Comparison of ENCODE assay signal across 29 mouse cellular contexts in the genomic region with DNA sequence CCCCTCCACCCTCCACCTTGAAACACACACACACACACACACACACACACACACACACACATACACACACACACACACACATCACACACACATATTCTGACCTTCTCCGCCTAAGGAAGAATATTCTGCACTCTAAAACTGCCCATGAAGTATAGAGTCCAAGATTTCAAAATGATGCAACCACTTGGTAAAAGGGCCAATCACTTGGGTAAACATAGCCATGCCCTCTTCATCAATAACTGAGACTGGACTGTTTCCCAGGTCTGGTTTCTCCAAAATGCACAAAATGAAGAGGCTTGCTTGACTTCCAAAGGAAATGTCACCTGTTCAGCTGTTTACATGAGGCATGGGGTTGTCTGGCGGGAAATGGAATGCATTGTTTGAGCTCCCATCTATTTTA.
"Had no signal": no experiment of that assay in that cellular context is flagged by ENCODE, and none has a peak within 500 bp of the region (broad histone marks: within the 10 kb centered on the region; RNA-seq: fewer than 3 reads in every experiment).

No protein-coding gene starts in this region.

- DNase-seq: cerebellum, adult 2 months; cerebellum, adult 8-10 months; cerebellum, adult 9-10 months; cerebellum, adult 9-11 months; cerebellum, postnatal 10 days; cerebellum, postnatal 14 days; cerebellum, postnatal 25 days; cerebellum, postnatal 36 days; embryo, embryonic 11 days; forebrain, postnatal 0 days; gastrocnemius, adult 2 months; gastrocnemius, postnatal 10 days; gastrocnemius, postnatal 14 days; gastrocnemius, postnatal 25 days; gastrocnemius, postnatal 36 days; heart, adult 11 months; heart, adult 18-20 months; heart, adult 2 months had no signal

- H3K9me3 ChIP-seq: embryonic facial prominence, embryonic 10.5 days; embryonic facial prominence, embryonic 12.5 days; embryonic facial prominence, embryonic 13.5 days; embryonic facial prominence, embryonic 15.5 days; forebrain, embryonic 10.5 days; forebrain, embryonic 12.5 days; forebrain, embryonic 13.5 days; forebrain, embryonic 15.5 days had no signal

- H3K4me1 ChIP-seq: embryonic facial prominence, embryonic 15.5 days; forebrain, embryonic 13.5 days; forebrain, embryonic 15.5 days had no signal

- H3K36me3 ChIP-seq: embryonic facial prominence, embryonic 10.5 days; embryonic facial prominence, embryonic 12.5 days; embryonic facial prominence, embryonic 13.5 days; embryonic facial prominence, embryonic 15.5 days; forebrain, embryonic 10.5 days; forebrain, embryonic 12.5 days; forebrain, embryonic 15.5 days had no signal

- ATAC-seq: forebrain, embryonic 13.5 days; forebrain, embryonic 14.5 days; forebrain, embryonic 15.5 days; forebrain, embryonic 16.5 days; forebrain, postnatal 0 days had no signal

- H3K4me3 ChIP-seq: embryonic facial prominence, embryonic 10.5 days; embryonic facial prominence, embryonic 12.5 days; embryonic facial prominence, embryonic 13.5 days; embryonic facial prominence, embryonic 15.5 days; erythroblast, embryonic 14.5 days; forebrain, embryonic 10.5 days; forebrain, embryonic 12.5 days; forebrain, embryonic 13.5 days; forebrain, embryonic 15.5 days; gastrocnemius, adult 2 months; heart, adult 2 months had no signal

- H3K4me2 ChIP-seq: embryonic facial prominence, embryonic 12.5 days; embryonic facial prominence, embryonic 13.5 days; embryonic facial prominence, embryonic 15.5 days; forebrain, embryonic 12.5 days; forebrain, embryonic 13.5 days; forebrain, embryonic 15.5 days had no signal

- H3K9ac ChIP-seq: embryonic facial prominence, embryonic 13.5 days; embryonic facial prominence, embryonic 15.5 days; forebrain, embryonic 12.5 days; forebrain, embryonic 13.5 days; forebrain, embryonic 15.5 days; forebrain, postnatal 0 days had no signal

- H3K27me3 ChIP-seq: embryonic facial prominence, embryonic 12.5 days; embryonic facial prominence, embryonic 13.5 days; embryonic facial prominence, embryonic 15.5 days; forebrain, embryonic 12.5 days; forebrain, embryonic 15.5 days had no signal

- H3K27ac ChIP-seq: embryonic facial prominence, embryonic 10.5 days; embryonic facial prominence, embryonic 12.5 days; embryonic facial prominence, embryonic 13.5 days; embryonic facial prominence, embryonic 15.5 days; forebrain, embryonic 10.5 days; forebrain, embryonic 12.5 days; forebrain, embryonic 13.5 days; forebrain, embryonic 15.5 days; gastrocnemius, adult 2 months; heart, adult 2 months had no signal
